Mouse (Mus musculus): ENCODE measurements around the gene Ephb2.

The Ephb2 gene

DNA sequence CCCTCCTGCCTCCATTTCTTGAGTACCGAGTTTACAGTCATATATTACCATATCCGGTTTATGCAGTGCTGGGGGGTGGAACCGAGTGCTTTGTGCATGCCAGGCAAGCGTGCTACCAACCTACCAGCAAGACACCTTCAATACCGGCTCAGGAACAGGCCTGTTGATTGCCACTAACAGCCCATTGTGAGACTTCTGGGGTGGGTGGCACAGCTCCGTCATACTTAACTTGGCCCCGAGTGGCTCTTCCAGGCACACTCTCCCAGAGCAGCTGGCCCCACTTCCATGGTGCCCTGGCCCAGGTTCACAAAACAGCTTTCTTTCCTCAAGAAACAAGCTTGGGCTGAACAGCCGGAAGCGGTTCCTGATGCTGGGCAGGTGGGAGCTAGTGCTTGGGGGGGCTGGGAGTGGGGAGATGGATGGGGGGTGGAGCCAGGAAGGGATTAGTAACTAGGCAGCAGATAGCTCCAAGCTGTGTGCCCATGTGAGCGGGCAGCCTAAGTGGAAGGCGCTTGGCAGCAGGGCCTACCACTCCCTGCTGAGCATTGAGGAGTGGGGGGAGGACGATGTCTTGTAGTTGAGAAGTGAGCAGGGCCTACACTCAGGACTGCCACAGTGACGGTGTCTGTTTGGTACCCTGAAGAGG lies 183.8 kb downstream of the Ephb2 start:
- DNase-seq (ENCODE audit: low spot score) = no peak

DNA sequence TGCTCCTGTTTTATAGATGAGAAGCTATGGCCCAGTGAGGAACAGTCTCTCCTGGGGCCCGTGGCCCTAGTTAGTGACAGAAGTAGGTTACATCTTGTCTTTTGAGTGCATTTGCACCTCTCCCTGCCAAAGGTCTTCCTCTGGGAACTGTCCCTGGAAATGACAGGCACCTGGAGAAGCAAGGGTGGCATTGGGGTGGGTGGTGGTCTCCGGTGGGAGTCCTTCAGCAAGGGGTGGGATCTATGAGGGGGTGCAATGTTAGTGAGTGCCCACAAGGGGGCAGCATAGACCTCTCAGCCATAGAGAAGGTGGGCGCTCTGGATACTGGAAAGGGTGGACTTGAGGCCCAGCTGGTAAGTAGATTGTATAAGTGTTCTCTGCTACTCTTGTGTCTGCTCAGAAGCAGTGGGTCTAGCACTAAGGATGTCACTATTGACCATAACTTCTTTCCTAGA lies 184.4 kb downstream of the Ephb2 start:
- DNase-seq (ENCODE audit: low spot score) = peak; percentile 74

DNA sequence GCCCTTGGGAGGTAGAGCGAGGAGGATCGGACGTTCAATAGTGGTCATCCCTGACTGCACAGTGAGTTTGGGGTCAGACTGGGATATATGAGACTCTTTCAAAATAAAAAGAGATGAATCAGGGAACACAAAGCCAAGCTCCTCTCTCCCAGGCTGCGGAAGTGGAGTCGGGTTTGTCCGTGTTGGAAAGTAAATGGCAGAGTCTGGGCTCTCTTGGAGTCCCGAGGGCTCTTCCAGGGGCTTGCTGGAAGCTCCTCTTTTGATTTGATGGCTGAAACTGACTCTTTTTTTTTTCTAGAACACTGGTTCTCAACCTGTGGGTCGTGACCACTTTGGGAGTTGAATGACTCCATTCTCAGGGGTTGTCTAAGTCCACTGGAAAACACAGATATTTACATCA lies 185.5 kb downstream of the Ephb2 start:
- no peak for DNase-seq (ENCODE audit: low spot score)

GRCm38 (mm10) chr4:136649480-136650196 lies 186.2 kb downstream of the Ephb2 start:
- no peak for DNase-seq (ENCODE audit: low spot score)

DNA sequence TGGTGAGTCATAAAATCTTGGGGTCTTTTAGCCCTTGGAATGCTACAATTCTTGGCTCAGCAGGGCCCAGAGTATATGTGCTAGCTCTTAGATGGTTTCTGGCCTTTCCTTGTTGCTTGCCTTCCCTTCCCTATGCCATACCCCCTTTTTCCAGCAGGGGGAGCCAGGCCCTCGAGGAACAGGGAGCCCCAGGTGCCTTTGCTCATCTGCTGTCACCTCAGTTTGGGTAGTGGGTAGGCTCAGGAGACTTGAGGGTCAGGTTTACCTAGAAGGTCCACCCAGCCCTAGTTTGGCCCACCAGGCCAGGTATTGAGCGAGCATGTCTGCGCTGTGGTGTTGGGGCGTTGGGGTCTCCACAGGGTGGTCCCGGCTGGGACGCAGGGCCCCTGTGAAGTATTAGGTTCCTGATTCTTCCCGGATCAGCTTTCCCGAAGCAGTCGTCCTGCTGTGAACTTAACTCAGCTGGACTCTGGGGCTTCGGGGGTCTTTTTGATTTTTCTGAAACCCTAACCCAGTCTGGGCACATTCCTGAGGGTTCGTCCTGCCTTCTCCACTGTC lies 186.8 kb downstream of the Ephb2 start:
- DNase-seq (ENCODE audit: low spot score) = peak; percentile 84

DNA sequence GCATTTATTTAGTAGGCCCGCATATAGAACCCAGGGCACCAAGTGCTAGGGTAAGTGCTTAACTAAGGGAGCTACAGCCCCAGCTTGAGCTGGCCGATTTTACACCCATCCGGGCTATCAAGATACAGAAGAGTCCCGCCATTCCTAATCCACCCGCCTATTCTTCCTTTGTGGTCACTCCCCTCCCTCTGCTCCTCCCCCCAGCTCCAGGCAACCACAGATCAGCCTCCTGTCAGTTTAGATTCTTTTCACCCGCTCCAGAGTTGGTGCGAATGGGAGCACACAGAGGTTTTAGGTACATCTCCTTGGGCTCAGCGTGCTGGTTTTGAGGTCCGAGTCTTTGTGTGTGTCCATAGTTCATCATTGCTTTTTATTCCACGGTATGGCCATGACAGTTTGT lies 196.9 kb downstream of the Ephb2 start:
- peak; percentile 82 for DNase-seq (ENCODE audit: low spot score)

DNA sequence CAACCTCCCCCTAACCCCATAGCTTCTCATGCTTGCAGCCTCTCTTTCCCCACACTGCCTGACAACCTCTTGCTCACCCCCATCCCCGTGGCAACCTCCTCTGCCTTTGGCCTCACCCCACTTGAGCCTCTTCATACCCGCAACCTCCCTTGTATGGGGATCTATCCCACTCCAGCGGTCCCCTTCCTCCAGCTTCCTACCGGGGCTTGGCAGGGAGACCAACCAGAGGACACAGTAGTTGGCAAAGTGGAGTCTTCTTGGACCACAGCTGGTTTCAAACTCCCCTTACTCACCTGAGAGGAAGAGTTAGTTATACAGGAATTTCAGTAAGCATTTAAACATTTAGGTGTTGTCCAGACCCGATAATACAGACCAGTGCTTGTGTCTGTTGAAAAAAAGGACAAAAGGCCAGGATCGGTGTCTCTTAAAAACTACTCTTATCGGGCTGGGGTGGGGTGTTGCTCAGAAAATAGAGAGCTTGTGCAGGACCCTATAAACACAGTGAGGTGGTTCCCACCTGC lies 197.5 kb downstream of the Ephb2 start:
- peak; percentile 25 for DNase-seq (ENCODE audit: low spot score)

DNA sequence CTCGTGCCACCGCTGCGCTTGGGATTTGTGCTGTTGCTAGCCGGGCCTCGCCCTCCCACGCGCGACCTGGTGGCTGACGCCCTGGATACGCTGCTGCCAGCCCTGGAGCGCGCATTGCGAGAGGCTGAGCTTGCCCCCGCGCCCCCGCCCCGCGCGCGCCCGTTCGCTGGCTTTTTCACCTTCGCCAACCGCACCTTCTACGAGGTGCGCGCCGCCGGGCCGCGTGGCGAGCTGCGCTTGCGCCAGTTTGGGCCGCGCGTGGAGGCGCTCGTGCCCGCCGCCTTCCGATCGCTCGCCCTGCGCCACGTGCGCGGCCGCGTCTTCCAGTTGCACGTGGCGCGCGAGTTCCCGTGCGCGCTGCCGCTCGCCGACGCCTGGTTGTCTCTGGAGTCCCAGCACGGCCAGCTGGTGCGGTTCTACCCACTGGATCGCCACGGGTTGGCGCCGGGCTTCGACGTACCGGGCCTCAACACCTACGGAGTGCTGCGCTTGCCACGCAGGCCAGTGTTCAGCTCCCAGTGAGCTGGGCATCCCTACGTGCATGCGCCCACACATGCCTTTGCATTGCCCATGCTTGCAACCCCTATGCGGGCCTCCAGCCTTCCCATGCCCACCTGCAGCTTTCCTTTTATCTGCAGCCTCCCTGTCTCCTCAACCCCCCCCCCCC lies 198.1 kb downstream of the Ephb2 start:
- DNase-seq (ENCODE audit: low spot score) = peak; percentile 57

GRCm38 (mm10) chr4:136636983-136637562 lies 198.7 kb downstream of the Ephb2 start:
- DNase-seq (ENCODE audit: low spot score) = no peak

- DNase-seq (ENCODE audit: low spot score) = no peak
These were observed 199.3 kb downstream of the Ephb2 start for GRCm38 (mm10) chr4:136636511-136636910.

DNA sequence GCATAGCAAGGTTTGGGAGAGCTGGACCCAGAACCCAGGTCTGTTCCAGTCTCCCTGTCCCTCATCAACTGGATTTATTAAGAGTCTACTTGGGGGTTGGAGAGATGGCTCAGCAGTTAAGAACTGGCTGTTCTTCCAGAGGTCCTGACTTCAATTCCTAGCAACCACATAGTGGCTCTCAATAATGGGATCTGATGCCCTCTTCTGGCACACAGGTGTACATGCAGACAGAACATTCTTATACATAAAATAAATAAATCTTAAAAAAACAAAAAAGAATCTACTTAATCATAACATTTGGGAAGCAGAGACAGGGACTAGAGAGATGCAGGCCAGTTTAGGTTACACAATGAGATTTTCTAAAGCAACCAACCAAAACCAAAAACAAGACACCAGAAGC lies 199.8 kb downstream of the Ephb2 start:
- DNase-seq (ENCODE audit: low spot score) = no peak

DNA sequence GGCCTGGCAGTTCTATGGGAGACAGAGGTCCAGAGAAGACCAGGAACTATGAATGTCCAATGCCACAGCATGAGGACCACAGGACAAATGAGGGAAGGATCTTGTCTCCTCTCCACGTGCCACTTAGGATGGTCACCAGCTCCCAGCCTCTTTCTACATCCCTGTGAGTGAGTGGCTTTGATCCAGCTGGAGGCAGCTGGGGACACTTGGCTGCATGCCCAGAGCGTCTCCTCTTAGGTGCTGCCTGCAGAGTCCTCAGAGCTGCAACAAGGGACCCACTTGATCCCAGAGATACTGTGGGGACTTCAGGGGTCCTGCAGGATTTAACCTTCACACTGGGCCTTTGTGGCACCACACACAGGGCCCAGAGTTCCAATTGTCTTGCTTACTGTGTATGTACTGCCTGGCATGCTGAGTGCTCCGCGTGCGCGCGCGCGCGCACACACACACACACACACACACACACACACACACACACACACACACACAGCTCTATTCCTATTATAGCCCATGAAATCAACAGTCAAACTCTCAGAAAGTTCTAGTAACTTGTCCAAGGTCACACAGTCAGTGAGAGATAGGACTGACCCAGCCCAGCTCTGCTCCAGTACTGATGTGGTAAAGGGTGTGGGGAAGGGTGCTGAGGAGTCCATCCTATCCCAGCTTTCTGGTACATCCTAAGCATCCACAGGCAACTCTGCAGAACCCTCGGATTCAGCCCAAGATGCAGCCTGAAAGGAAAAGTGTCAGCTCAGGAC lies 204.4 kb downstream of the Ephb2 start:
- DNase-seq (ENCODE audit: low spot score) = no peak

DNA sequence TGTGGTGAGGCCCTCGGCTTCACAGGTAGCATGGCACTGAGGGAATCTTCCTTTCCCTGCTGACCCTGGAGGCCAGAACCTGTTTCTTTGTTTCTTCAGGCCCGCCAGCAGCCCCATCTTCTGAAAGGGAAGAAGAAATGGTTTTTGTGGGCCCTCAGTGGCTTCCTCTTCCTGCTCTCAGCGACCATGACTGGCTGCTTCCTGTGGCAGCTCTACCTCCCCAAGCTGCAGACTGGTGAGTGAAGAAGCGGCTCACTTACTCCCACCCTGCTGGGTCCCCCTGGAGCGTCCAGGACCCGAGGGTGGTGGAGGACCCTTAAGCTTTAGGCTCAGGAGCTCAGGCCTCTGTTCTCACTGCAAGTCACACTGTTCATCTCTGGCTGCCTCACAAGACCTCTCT lies 209.2 kb downstream of the Ephb2 start:
- no peak for DNase-seq (ENCODE audit: low spot score)

- DNase-seq (ENCODE audit: low spot score) = no peak
These were observed 213.4 kb downstream of the Ephb2 start, which contains the start of gene Lactbl1 for GRCm38 (mm10) chr4:136622388-136622787. TSS of gene Lactbl1 (plus strand) at chr4:136622621.

DNA sequence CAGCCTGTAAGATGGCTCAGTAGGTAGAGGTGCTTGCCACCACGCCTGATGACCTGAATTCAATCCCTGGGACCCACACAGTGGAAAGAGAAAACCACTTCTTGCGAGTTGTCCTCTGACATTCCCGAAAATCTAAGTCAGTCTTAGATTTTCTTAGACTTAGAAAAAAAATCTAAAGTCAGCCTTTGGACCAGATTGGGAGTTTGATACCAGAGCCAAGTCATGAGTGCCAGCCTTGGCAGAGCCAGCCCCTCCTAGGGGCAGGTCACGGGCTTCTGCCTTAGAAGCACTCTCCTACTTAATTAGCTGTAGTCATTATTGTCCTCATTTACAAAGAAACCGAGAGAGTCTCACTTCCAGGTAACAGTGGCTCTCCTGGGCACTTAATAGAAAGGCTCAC lies 213.8 kb downstream of the Ephb2 start:
- DNase-seq (ENCODE audit: low spot score) = no peak

GRCm38 (mm10) chr4:136621336-136621735 lies 214.5 kb downstream of the Ephb2 start:
- DNase-seq (ENCODE audit: low spot score) = peak; percentile 91

DNA sequence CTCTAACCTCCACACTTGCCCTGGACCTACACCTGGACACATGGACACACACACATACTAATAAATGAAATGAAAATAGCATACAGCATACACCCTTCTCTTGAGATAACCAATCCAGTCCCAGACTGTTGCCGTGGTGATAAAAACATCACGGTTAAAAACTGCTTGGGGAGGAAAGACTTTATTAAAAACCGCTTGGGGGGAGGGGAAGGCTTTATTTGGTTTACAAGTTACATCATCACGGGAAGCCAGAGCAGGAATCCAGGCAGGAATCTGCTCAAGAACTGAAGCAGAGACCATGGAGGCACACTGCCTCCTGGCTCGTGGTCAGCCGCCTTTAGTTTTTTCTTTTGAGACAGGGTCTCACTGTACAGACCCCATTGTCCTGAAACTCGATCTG lies 222.1 kb downstream of the Ephb2 start:
- no peak for DNase-seq (ENCODE audit: low spot score)

DNA sequence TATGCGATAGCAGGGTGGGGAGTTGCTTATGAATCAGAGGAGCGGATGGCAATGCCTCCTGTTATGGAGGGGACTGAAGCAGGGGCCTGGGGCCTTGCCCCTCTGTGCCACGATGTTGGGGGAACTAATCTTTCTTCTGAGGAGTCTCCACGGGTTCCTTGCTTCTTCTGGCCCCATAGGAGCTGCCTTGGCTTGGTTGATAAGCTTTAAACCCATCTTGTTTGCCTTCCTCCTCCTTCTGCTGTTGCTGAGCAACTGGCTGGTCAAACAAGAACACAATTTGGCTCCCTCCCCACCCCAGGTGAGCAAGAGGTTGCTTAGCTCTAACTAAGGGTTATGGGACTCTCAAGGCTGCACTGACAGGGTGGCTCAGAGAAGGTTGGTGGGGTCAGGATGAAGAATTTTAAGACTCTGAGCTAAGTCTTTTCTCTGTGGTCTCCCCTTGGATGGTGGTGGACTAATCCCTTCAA lies 225.4 kb downstream of the Ephb2 start, which contains the start of gene Tex46:
TSS of gene Tex46 (plus strand) at position 51 of the 470 bp plus-strand sequence.
- DNase-seq (ENCODE audit: low spot score) = no peak

DNA sequence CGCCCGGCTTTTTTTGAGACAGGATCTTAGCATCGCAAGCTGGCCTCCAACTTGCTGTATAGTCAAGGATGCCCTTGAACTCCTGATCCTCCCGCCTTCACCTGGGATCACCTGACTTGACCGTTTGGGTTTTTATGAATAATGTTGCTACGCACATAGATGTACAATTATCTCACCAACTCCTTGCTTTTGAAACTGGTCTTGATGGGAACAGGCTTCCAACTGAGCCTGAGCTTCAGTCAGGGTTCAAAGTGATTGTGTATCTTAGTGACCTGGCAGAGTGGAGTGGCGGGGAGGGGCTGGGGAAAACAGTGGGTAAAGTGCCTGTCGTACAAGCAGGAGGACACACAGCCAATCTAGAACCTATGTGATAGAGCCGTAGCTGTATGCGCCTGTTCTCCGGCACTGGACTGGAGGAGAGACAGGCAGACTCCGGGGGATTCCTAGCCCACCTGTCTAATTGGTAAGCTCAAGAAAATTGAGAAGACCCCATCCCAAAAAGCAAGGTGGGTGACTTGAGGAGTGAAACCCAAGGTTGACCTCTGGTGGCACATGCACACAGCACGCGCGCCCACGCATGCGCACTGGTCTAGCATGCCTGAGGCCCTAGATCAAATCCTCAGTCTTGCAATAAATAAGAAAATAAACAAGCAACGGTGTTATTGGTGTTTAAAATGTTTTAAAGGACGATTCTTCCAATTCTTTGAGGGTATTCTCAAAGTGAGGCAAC lies 229.9 kb downstream of the Ephb2 start:
- no peak for DNase-seq (ENCODE audit: low spot score)

- DNase-seq (ENCODE audit: low spot score) = peak; percentile 96
These were observed 233.2 kb downstream of the Ephb2 start, which contains the start of gene Kdm1a for GRCm38 (mm10) chr4:136602568-136602967. TSS of gene Kdm1a (minus strand) at chr4:136602723.
